Mouse (Mus musculus) testis, adult 10 weeks (tissue): ENCODE data around the gene Stfa2. TPM values are rescaled to one million over a fixed set of nuclear protein-coding genes. Genes with fewer than 3 reads are reported as not detected.

Source experiments
- polyA plus RNA-seq: library from polyadenylated mRNA; stranded (reverse); fragments of 350-450 nt; fragmentation: Illumina TruSeq; extraction: RNeasy Lipid Tissue Mini Kit (QIAGEN cat#74804); gene quantifications from one replicate; pipeline ENCODE4 v1.2.3, GENCODE M21; 2014; ENCODE audit warnings: low read depth, low replicate concordance

Stfa2 gene
- not detected for polyA plus RNA-seq

GRCm38 (mm10) chr16:36408357-36408756, at the start of gene Stfa2:
TSS of gene Stfa2 (minus strand) at chr16:36408457.

GRCm38 (mm10) chr16:36455342-36455802, 47.1 kb upstream of the Stfa2 start, which contains the start of gene Stfa3:
TSS of gene Stfa3 (minus strand) at chr16:36455392.

GRCm38 (mm10) chr16:36367648-36368047, 40.6 kb downstream of the Stfa2 start, which contains the start of gene BC100530:
TSS of gene BC100530 (minus strand) at chr16:36367748.

Other genes starting within 250 kb of the Stfa2 start
- not detected for gene Gm5483, start 224.2 kb downstream of the Stfa2 start, polyA plus RNA-seq
- 4.8 TPM for gene Gm5416, start 198.1 kb downstream of the Stfa2 start, polyA plus RNA-seq
- gene 2010005H15Rik, start 187.0 kb downstream of the Stfa2 start, polyA plus RNA-seq: not detected
- 0.56 TPM for gene Stfa1, start 131.5 kb downstream of the Stfa2 start, polyA plus RNA-seq
- gene BC117090, start 74.1 kb downstream of the Stfa2 start, polyA plus RNA-seq: not detected
- gene BC100530, start 40.7 kb downstream of the Stfa2 start, polyA plus RNA-seq: 0.55 TPM
- not detected for gene Stfa3, start 46.9 kb upstream of the Stfa2 start, polyA plus RNA-seq
- 0.48 TPM for gene Casr, start 153.7 kb upstream of the Stfa2 start, polyA plus RNA-seq